Mouse (Mus musculus): ENCODE results near the gene Ltb. TPM values are rescaled to one million over a fixed set of nuclear protein-coding genes. Genes with fewer than 3 reads are reported as not detected.

Gene Ltb
- polyA plus RNA-seq, 1 experiment from 2014 or later: 0.48 TPM

- Histone ChIP-seq H3K27me3 (ENCODE audit: control insufficient read depth, insufficient read depth, low read length) (no peaks in the 10 kb centered on the region), H3K9ac (replicated peaks; ENCODE audit: low read length) (no peak overlapping the region), H3K4me2 (ENCODE audit: low read depth, low read length) (no peak overlapping the region), H3K4me1 (ENCODE audit: control insufficient read depth, insufficient read depth, low read length) (no peaks in the 10 kb centered on the region), H3K4me3 (ENCODE audit: low read depth, low read length) (no peak overlapping the region), H3K27ac (replicated peaks; ENCODE audit: low read depth, low read length) (no peak overlapping the region), H3K36me3 (replicated peaks; ENCODE audit: control insufficient read depth, insufficient read depth, low read depth, low read length) (no peaks in the 10 kb centered on the region), H3K9me3 (replicated peaks; ENCODE audit: control insufficient read depth, low read length) (no peaks in the 10 kb centered on the region)
- ATAC-seq (replicated peaks; ENCODE audit: insufficient number of reproducible peaks, low FRiP score, low TSS enrichment, low read depth) (peak; percentile 76), DNase-seq (ENCODE audit: low spot score) (peak; percentile 79)
- WGBS: 11% methylated on average over 5 of the region's 5 CpGs
These were observed 15.7 kb upstream of the Ltb start for GRCm38 (mm10) chr17:35178528-35178927.

- Histone ChIP-seq H3K4me1 (ENCODE audit: control insufficient read depth, insufficient read depth, low read length) (no peaks in the 10 kb centered on the region), H3K27ac (replicated peaks; ENCODE audit: low read depth, low read length) (no peak overlapping the region), H3K27me3 (ENCODE audit: control insufficient read depth, insufficient read depth, low read length) (no peaks in the 10 kb centered on the region), H3K36me3 (replicated peaks; ENCODE audit: control insufficient read depth, insufficient read depth, low read depth, low read length) (no peaks in the 10 kb centered on the region), H3K4me2 (ENCODE audit: low read depth, low read length) (no peak overlapping the region), H3K9ac (replicated peaks; ENCODE audit: low read length) (no peak overlapping the region), H3K9me3 (replicated peaks; ENCODE audit: control insufficient read depth, low read length) (no peaks in the 10 kb centered on the region), H3K4me3 (ENCODE audit: low read depth, low read length) (no peak overlapping the region)
- 87% methylated on average over 5 of the region's 5 CpGs for WGBS
- ATAC-seq (replicated peaks; ENCODE audit: insufficient number of reproducible peaks, low FRiP score, low TSS enrichment, low read depth) (no peak), DNase-seq (ENCODE audit: low spot score) (no peak)
These were observed 14.1 kb upstream of the Ltb start for GRCm38 (mm10) chr17:35180093-35180492.

- Histone ChIP-seq H3K9ac (replicated peaks; ENCODE audit: low read length) (peak overlapping the region; percentile 4; the same call in 1 of the 2 replicates), H3K27ac (replicated peaks; ENCODE audit: low read depth, low read length) (peak overlapping the region; percentile 73; the same call in 1 of the 2 replicates), H3K27me3 (ENCODE audit: control insufficient read depth, insufficient read depth, low read length) (no peaks in the 10 kb centered on the region), H3K4me1 (ENCODE audit: control insufficient read depth, insufficient read depth, low read length) (no peaks in the 10 kb centered on the region), H3K9me3 (replicated peaks; ENCODE audit: control insufficient read depth, low read length) (no peaks in the 10 kb centered on the region), H3K4me3 (ENCODE audit: low read depth, low read length) (peak overlapping the region; percentile 21), H3K4me2 (ENCODE audit: low read depth, low read length) (peak overlapping the region; percentile 43), H3K36me3 (replicated peaks; ENCODE audit: control insufficient read depth, insufficient read depth, low read depth, low read length) (no peaks in the 10 kb centered on the region)
- WGBS: 4% methylated on average over 18 of the region's 18 CpGs
- peak; percentile 74 for DNase-seq (ENCODE audit: low spot score)
- ATAC-seq (replicated peaks; ENCODE audit: insufficient number of reproducible peaks, low FRiP score, low TSS enrichment, low read depth): peak; percentile 65; the same call in 1 of the 2 replicates
These were observed 8.3 kb upstream of the Ltb start for GRCm38 (mm10) chr17:35185639-35186611.

- peak overlapping the region; percentile 73 for H3K27ac ChIP-seq (replicated peaks; ENCODE audit: low read depth, low read length)
- H3K4me3 ChIP-seq (ENCODE audit: low read depth, low read length): no peak overlapping the region; the same call in 1 of the 2 replicates
- peak; percentile 31; the same call in 1 of the 2 replicates for ATAC-seq (replicated peaks; ENCODE audit: insufficient number of reproducible peaks, low FRiP score, low TSS enrichment, low read depth)
- H3K4me2 ChIP-seq (ENCODE audit: low read depth, low read length): peak overlapping the region; percentile 43
- no peaks in the 10 kb centered on the region for H3K9me3 ChIP-seq (replicated peaks; ENCODE audit: control insufficient read depth, low read length)
- H3K36me3 ChIP-seq (replicated peaks; ENCODE audit: control insufficient read depth, insufficient read depth, low read depth, low read length): no peaks in the 10 kb centered on the region
- no peak overlapping the region; the same call in 1 of the 2 replicates for H3K9ac ChIP-seq (replicated peaks; ENCODE audit: low read length)
- H3K27me3 ChIP-seq (ENCODE audit: control insufficient read depth, insufficient read depth, low read length): no peaks in the 10 kb centered on the region
- WGBS: 0% methylated on average over 4 of the region's 4 CpGs
- peak; percentile 66 for DNase-seq (ENCODE audit: low spot score)
- H3K4me1 ChIP-seq (ENCODE audit: control insufficient read depth, insufficient read depth, low read length): no peaks in the 10 kb centered on the region
These were observed 7.6 kb upstream of the Ltb start for GRCm38 (mm10) chr17:35186681-35187080.

- Histone ChIP-seq H3K27ac (replicated peaks; ENCODE audit: low read depth, low read length) (no peak overlapping the region), H3K4me1 (ENCODE audit: control insufficient read depth, insufficient read depth, low read length) (no peaks in the 10 kb centered on the region), H3K9me3 (replicated peaks; ENCODE audit: control insufficient read depth, low read length) (no peaks in the 10 kb centered on the region), H3K4me2 (ENCODE audit: low read depth, low read length) (no peak overlapping the region), H3K36me3 (replicated peaks; ENCODE audit: control insufficient read depth, insufficient read depth, low read depth, low read length) (no peaks in the 10 kb centered on the region), H3K27me3 (ENCODE audit: control insufficient read depth, insufficient read depth, low read length) (no peaks in the 10 kb centered on the region), H3K4me3 (ENCODE audit: low read depth, low read length) (no peak overlapping the region), H3K9ac (replicated peaks; ENCODE audit: low read length) (no peak overlapping the region)
- DNase-seq (ENCODE audit: low spot score): no peak
- 65% methylated on average over 4 of the region's 4 CpGs for WGBS
- ATAC-seq (replicated peaks; ENCODE audit: insufficient number of reproducible peaks, low FRiP score, low TSS enrichment, low read depth): no peak
These were observed 6.9 kb upstream of the Ltb start for GRCm38 (mm10) chr17:35187345-35187744.

- Histone ChIP-seq H3K27ac (replicated peaks; ENCODE audit: low read depth, low read length) (no peak within 1 kb of the TSS), H3K27me3 (ENCODE audit: control insufficient read depth, insufficient read depth, low read length) (no peaks in the 10 kb centered on the region)
These were observed 6.2 kb upstream of the Ltb start, which contains the start of gene Lst1 for GRCm38 (mm10) chr17:35187959-35188610. Gene Lst1 (minus strand): TSS chr17:35188439.

GRCm38 (mm10) chr17:35189186-35189585, 5.1 kb upstream of the Ltb start:
- DNase-seq (ENCODE audit: low spot score): no peak
- 62% methylated on average over 1 of the region's 1 CpGs for WGBS
- ATAC-seq (replicated peaks; ENCODE audit: insufficient number of reproducible peaks, low FRiP score, low TSS enrichment, low read depth): no peak
- H3K27me3 ChIP-seq (ENCODE audit: control insufficient read depth, insufficient read depth, low read length): no peaks in the 10 kb centered on the region
- no peak overlapping the region for H3K27ac ChIP-seq (replicated peaks; ENCODE audit: low read depth, low read length)
- no peak overlapping the region for H3K9ac ChIP-seq (replicated peaks; ENCODE audit: low read length)
- no peak overlapping the region for H3K4me3 ChIP-seq (ENCODE audit: low read depth, low read length)
- no peaks in the 10 kb centered on the region for H3K4me1 ChIP-seq (ENCODE audit: control insufficient read depth, insufficient read depth, low read length)
- H3K36me3 ChIP-seq (replicated peaks; ENCODE audit: control insufficient read depth, insufficient read depth, low read depth, low read length): no peaks in the 10 kb centered on the region
- no peak overlapping the region for H3K4me2 ChIP-seq (ENCODE audit: low read depth, low read length)
- H3K9me3 ChIP-seq (replicated peaks; ENCODE audit: control insufficient read depth, low read length): no peaks in the 10 kb centered on the region

More at GRCm38 (mm10) chr17:35187959-35188610, 6.2 kb upstream of the Ltb start, which contains the start of gene Lst1:
- Histone ChIP-seq H3K9ac (replicated peaks; ENCODE audit: low read length) (no peak within 1 kb of the TSS), H3K4me1 (ENCODE audit: control insufficient read depth, insufficient read depth, low read length) (no peaks in the 10 kb centered on the region), H3K36me3 (replicated peaks; ENCODE audit: control insufficient read depth, insufficient read depth, low read depth, low read length) (no peaks in the 10 kb centered on the region), H3K9me3 (replicated peaks; ENCODE audit: control insufficient read depth, low read length) (no peaks in the 10 kb centered on the region), H3K4me3 (ENCODE audit: low read depth, low read length) (no peak within 1 kb of the TSS), H3K4me2 (ENCODE audit: low read depth, low read length) (no peak within 1 kb of the TSS)
- ATAC-seq (replicated peaks; ENCODE audit: insufficient number of reproducible peaks, low FRiP score, low TSS enrichment, low read depth) (no peak), DNase-seq (ENCODE audit: low spot score) (no peak)
- 73% methylated on average over 7 of the region's 7 CpGs for WGBS
